In genomic region chr15:71195011-71195739, GRCm38 (mm10) we compare ENCODE assay signal across 8 mouse cellular contexts.
DNase-seq lines count a peak whose midpoint lies in the region; ATAC-seq and TF ChIP-seq lines count a peak whose summit lies in the region.

No protein-coding gene starts in this region.

- no peaks in the 10 kb centered on the region for H3K27me3 ChIP-seq in Patski

- intact Hi-C loops in heart, postnatal 36 days (cut with DNase I), result no loop called here

- CTCF ChIA-PET in Patski (lab: Charles Lee), result no interaction called here

- peak; percentile 4 to 16 for DNase-seq in heart, adult 18-20 months
- DNase-seq in heart, postnatal 36 days, result no peak
- no peak for DNase-seq in Patski (ENCODE audit: low read depth, low spot score)
- DNase-seq in fat pad, adult 2 months (ENCODE audit: extremely low read depth, low read depth, low spot score), result peak; percentile 7
- DNase-seq in layer of hippocampus, postnatal 25 days (ENCODE audit: extremely low spot score in 1 of 2, low spot score in 1 of 2), result peak; percentile 12 to 46
- DNase-seq in telencephalon, adult 2 months (ENCODE audit: low read depth, low spot score), result peak; percentile 60
- DNase-seq in gastrocnemius, postnatal 4 days (ENCODE audit: low spot score in 2 of 2), result no peak
- DNase-seq in urinary bladder, adult 18-20 months (ENCODE audit: low spot score in 2 of 2), result no peak

- POLR2A ChIA-PET in Patski (lab: Charles Lee), result no interaction called here

- TF ChIP-seq CTCF in Patski (IDR thresholded peaks at IDR 0.05), result peak; percentile 24

- in situ Hi-C loops in Patski (cut with MboI; ENCODE audit: low pct_unique_long_range_greater_than_20kb), result no loop called here

- ATAC-seq in Patski, result no peak

Comparison
In these comparisons a context has a peak if more than half of its experiments do, and no peak if none do; other contexts are left out.
1. DNase-seq: peak in heart, adult 18-20 months (2 of 2), fat pad, adult 2 months (single experiment), layer of hippocampus, postnatal 25 days (2 of 2) and telencephalon, adult 2 months (single experiment); none in heart, postnatal 36 days (0 of 2), Patski (single experiment), gastrocnemius, postnatal 4 days (0 of 2) and urinary bladder, adult 18-20 months (0 of 2).